Mouse (Mus musculus): ENCODE results near the gene Pacsin2. TPM values are rescaled to one million over a fixed set of nuclear protein-coding genes. Genes with fewer than 3 reads are reported as not detected.
"Not testable (repeated sequence)": the region's sequence is repeated elsewhere in the genome, so short reads cannot be mapped to it uniquely, and the experiment has no call there.

Pacsin2 gene
- polyA plus RNA-seq, 1 experiment from 2014 or later = 23.4 TPM

GRCm38 (mm10) chr15:83470443-83470842 lies 6.0 kb upstream of the Pacsin2 start:
- H3K27me3 ChIP-seq (ENCODE audit: control insufficient read depth, insufficient read depth, low read depth, low read length) = no peaks in the 10 kb centered on the region
- H3K9ac ChIP-seq (ENCODE audit: low read depth, low read length) = no peak overlapping the region
- 87% methylated on average over 8 of the region's 8 CpGs for WGBS
- H3K27ac ChIP-seq (ENCODE audit: low read length) = no peak overlapping the region
- no peak overlapping the region for H3K4me3 ChIP-seq (ENCODE audit: low read depth, low read length)
- H3K36me3 ChIP-seq (ENCODE audit: control insufficient read depth, insufficient read depth, low read length) = no peaks in the 10 kb centered on the region
- no peaks in the 10 kb centered on the region for H3K9me3 ChIP-seq (replicated peaks; ENCODE audit: control insufficient read depth, low read length, poor library complexity, severe bottlenecking)
- H3K4me2 ChIP-seq (ENCODE audit: low read length) = no peak overlapping the region
- no peak for ATAC-seq
- no peaks in the 10 kb centered on the region for H3K4me1 ChIP-seq (ENCODE audit: control insufficient read depth, insufficient read depth, low read length)

DNA sequence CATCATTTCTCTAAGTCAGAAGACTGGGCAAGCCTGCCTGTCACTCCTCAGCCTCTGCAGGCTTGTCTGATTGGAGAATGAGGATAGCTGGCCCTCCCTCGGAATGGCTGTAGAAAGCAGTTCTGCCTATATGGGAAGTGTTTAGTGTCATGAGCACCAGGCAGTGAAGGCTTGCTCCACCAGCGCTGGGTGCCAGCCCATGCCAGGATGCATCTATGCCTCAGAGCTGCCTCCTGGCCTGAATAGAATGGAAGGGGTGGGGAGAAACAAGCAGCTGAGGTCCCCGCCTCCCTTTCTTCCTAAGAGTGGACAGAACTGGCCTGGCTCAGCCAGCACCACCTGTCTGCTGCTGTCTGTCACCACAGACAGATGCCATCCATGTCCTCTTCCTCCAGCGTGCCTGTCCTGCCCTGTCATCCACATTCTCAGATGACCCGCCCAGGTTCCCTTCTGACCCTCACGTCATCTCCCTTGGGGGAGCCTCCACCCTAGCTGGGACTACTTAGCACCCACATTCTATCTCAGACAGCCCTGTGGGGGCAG lies 4.9 kb upstream of the Pacsin2 start:
- Histone ChIP-seq H3K4me1 (ENCODE audit: control insufficient read depth, insufficient read depth, low read length) (no peaks in the 10 kb centered on the region), H3K4me2 (ENCODE audit: low read length) (no peak overlapping the region), H3K36me3 (ENCODE audit: control insufficient read depth, insufficient read depth, low read length) (no peaks in the 10 kb centered on the region), H3K9me3 (replicated peaks; ENCODE audit: control insufficient read depth, low read length, poor library complexity, severe bottlenecking) (no peaks in the 10 kb centered on the region), H3K9ac (ENCODE audit: low read depth, low read length) (no peak overlapping the region), H3K27me3 (ENCODE audit: control insufficient read depth, insufficient read depth, low read depth, low read length) (no peaks in the 10 kb centered on the region), H3K27ac (ENCODE audit: low read length) (no peak overlapping the region), H3K4me3 (ENCODE audit: low read depth, low read length) (no peak overlapping the region)
- 68% methylated on average over 6 of the region's 6 CpGs for WGBS
- ATAC-seq = no peak

DNA sequence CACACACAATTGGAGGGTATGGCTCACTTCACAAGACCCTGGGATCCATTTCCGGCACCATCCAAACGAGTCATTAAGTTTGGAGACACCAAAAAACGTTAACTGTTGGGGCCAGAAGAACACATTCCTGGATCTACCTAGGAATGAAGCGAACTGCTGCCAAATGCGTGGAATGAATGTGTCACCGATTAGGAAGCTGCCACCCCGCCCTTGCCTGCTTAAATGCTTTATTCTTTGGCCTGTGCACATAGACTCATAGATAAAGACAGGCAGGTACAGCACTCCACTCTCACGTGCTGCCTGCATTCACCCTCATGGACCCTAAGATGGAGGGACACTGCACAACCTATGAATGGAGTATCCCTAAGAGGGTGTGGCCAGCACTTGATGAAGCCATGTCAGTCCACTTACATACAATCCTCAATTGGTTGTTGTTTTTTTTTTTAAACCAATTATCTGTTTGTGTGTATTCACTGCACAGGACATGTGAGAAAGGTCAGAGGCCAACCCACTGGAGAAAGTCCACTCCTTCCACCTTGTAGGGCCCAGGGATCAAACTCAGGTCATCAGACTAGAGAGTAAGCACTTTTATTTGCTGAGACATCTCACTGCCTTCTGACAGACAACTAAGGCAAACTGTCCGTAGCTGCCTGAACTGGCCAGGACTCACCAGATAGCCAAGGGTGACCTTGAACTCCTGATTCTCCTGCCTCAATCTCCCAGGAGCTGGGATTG lies 3.0 kb upstream of the Pacsin2 start:
- no peak for ATAC-seq
- Histone ChIP-seq H3K4me3 (ENCODE audit: low read depth, low read length) (no peak overlapping the region), H3K36me3 (ENCODE audit: control insufficient read depth, insufficient read depth, low read length) (no peaks in the 10 kb centered on the region), H3K27me3 (ENCODE audit: control insufficient read depth, insufficient read depth, low read depth, low read length) (no peaks in the 10 kb centered on the region), H3K9ac (ENCODE audit: low read depth, low read length) (no peak overlapping the region), H3K27ac (ENCODE audit: low read length) (no peak overlapping the region), H3K4me1 (ENCODE audit: control insufficient read depth, insufficient read depth, low read length) (peaks cover 10% of the 10 kb centered on the region), H3K9me3 (replicated peaks; ENCODE audit: control insufficient read depth, low read length, poor library complexity, severe bottlenecking) (no peaks in the 10 kb centered on the region), H3K4me2 (ENCODE audit: low read length) (no peak overlapping the region)
- 87% methylated on average over 9 of the region's 9 CpGs for WGBS

DNA sequence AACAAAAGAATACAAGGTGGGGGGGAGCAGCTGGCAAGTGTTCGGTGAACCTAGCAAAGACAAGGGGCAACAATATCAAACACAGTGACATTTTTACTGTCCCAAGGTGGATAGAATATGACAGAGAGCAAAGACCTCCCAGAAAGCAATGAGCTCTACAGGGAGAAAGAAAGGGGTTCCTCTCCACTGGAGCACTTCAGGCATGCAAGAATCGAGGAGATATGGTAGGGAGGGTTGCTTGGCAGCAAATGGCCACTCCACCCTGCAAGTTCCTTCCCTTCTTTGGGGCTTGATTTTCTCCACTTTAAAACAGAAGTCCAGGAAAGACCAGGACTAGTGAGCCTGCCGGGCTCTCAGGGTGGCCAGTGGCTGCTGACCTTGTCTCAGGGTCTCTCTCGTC lies 1.9 kb upstream of the Pacsin2 start:
- Histone ChIP-seq H3K27me3 (ENCODE audit: control insufficient read depth, insufficient read depth, low read depth, low read length) (no peaks in the 10 kb centered on the region), H3K9me3 (replicated peaks; ENCODE audit: control insufficient read depth, low read length, poor library complexity, severe bottlenecking) (no peaks in the 10 kb centered on the region), H3K9ac (ENCODE audit: low read depth, low read length) (no peak overlapping the region), H3K4me1 (ENCODE audit: control insufficient read depth, insufficient read depth, low read length) (peaks cover 10% of the 10 kb centered on the region), H3K27ac (ENCODE audit: low read length) (no peak overlapping the region), H3K36me3 (ENCODE audit: control insufficient read depth, insufficient read depth, low read length) (no peaks in the 10 kb centered on the region), H3K4me2 (ENCODE audit: low read length) (no peak overlapping the region), H3K4me3 (ENCODE audit: low read depth, low read length) (no peak overlapping the region)
- 81% methylated on average over 4 of the region's 4 CpGs for WGBS
- no peak for ATAC-seq

DNA sequence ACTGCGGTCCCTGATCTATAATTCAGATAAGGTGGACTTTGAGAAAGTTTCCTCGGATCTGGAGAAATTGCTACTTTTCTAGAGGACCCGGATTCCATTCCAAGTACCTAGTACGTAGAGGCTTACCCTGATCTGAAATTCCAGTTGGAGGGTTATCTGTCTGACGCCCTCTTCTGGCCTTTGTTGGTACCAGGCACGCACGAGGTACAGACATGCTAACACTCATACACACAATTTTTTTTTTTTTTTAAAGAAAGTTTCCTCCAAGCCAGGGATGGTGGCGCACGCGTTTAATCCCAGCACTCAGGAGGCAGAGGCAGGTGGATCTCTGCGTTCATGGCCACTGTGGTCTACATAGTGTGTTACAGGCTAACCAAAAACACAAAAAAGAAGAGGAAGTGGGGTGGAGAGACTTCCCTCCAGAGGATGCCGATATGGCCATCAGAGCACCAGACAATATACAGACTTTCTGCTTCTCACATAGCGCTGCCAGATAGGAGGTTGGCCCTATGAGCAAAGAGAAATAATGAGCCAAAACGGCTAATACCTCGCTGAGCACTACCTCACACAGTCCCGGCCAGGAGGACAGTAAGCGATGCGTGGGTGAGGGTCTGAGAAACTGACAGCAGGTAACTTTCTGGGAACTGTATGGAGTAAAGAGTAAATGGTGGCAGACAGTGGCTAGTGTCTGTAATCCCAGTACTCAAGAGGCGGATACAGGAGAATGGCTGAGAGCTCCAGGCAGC lies 672 bp upstream of the Pacsin2 start:
- WGBS = 77% methylated on average over 19 of the region's 19 CpGs
- peak; percentile 34; the same call in 1 of the 2 replicates for ATAC-seq
- Histone ChIP-seq H3K27me3 (ENCODE audit: control insufficient read depth, insufficient read depth, low read depth, low read length) (no peaks in the 10 kb centered on the region), H3K4me2 (ENCODE audit: low read length) (peak overlapping the region; percentile 80), H3K4me3 (ENCODE audit: low read depth, low read length) (peak overlapping the region; percentile 73), H3K9me3 (replicated peaks; ENCODE audit: control insufficient read depth, low read length, poor library complexity, severe bottlenecking) (no peaks in the 10 kb centered on the region), H3K27ac (ENCODE audit: low read length) (no peak overlapping the region), H3K9ac (ENCODE audit: low read depth, low read length) (no peak overlapping the region), H3K36me3 (ENCODE audit: control insufficient read depth, insufficient read depth, low read length) (no peaks in the 10 kb centered on the region), H3K4me1 (ENCODE audit: control insufficient read depth, insufficient read depth, low read length) (peaks cover 10% of the 10 kb centered on the region)

- WGBS = 12% methylated on average over 17 of the region's 17 CpGs
- H3K27me3 ChIP-seq (ENCODE audit: control insufficient read depth, insufficient read depth, low read depth, low read length) = no peaks in the 10 kb centered on the region
- ATAC-seq = no peak
- H3K9me3 ChIP-seq (replicated peaks; ENCODE audit: control insufficient read depth, low read length, poor library complexity, severe bottlenecking) = no peaks in the 10 kb centered on the region
- H3K27ac ChIP-seq (ENCODE audit: low read length) = no peak overlapping the region
- peak overlapping the region; percentile 80 for H3K4me2 ChIP-seq (ENCODE audit: low read length)
- H3K36me3 ChIP-seq (ENCODE audit: control insufficient read depth, insufficient read depth, low read length) = no peaks in the 10 kb centered on the region
- H3K4me3 ChIP-seq (ENCODE audit: low read depth, low read length) = peak overlapping the region; percentile 73
- H3K4me1 ChIP-seq (ENCODE audit: control insufficient read depth, insufficient read depth, low read length) = peaks cover 10% of the 10 kb centered on the region
- peak overlapping the region; percentile 71 for H3K9ac ChIP-seq (ENCODE audit: low read depth, low read length)
Measured at GRCm38 (mm10) chr15:83463369-83464082, 880 bp downstream of the Pacsin2 start.

DNA sequence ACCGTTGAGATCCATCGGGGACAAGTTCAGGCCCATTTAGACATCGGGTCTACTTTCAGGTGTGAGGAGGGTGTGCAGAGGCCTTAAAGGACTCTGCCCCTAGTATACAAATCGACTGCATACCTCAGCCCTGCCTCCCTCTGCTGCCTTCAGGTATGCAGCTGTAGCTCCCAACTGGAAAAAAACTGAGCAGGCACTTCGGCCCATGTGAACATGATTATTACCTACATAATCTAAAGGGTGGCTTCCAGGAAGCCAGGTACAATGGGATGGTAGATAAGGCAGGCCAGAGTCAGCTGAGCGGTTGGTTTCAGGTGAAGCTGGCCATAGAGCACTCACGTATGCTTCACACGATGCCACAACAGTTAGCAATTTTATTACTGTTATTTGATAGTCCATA lies 2.1 kb downstream of the Pacsin2 start:
- H3K9ac ChIP-seq (ENCODE audit: low read depth, low read length); H3K27ac ChIP-seq (ENCODE audit: low read length); H3K4me1 ChIP-seq (ENCODE audit: control insufficient read depth, insufficient read depth, low read length); H3K4me3 ChIP-seq (ENCODE audit: low read depth, low read length); H3K4me2 ChIP-seq (ENCODE audit: low read length); H3K36me3 ChIP-seq (ENCODE audit: control insufficient read depth, insufficient read depth, low read length); ATAC-seq; H3K27me3 ChIP-seq (ENCODE audit: control insufficient read depth, insufficient read depth, low read depth, low read length); H3K9me3 ChIP-seq (replicated peaks; ENCODE audit: control insufficient read depth, low read length, poor library complexity, severe bottlenecking): not testable (repeated sequence)
- WGBS = 89% methylated on average over 8 of the region's 8 CpGs

DNA sequence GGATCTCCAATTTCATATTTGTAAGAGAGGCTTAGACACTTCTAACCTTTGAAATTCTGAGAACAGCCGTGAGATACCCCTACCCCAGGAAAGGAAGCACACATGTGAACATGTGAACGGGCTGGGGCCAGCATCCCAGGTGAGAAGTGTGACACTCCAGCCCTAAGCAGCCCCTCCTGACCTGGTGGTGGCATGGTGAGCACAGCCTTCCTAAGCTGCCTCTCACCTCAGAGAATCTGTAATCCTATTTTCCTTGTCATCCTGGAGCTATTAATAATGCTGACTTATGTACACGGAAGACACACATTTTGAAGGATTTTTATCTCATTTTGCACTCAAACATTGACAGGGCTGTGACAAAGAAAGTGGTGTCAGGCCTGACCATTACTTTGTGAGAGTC lies 3.5 kb downstream of the Pacsin2 start:
- no peak overlapping the region for H3K27ac ChIP-seq (ENCODE audit: low read length)
- no peak overlapping the region for H3K4me3 ChIP-seq (ENCODE audit: low read depth, low read length)
- no peaks in the 10 kb centered on the region for H3K36me3 ChIP-seq (ENCODE audit: control insufficient read depth, insufficient read depth, low read length)
- H3K9ac ChIP-seq (ENCODE audit: low read depth, low read length) = no peak overlapping the region
- no peaks in the 10 kb centered on the region for H3K9me3 ChIP-seq (replicated peaks; ENCODE audit: control insufficient read depth, low read length, poor library complexity, severe bottlenecking)
- no peak overlapping the region for H3K4me2 ChIP-seq (ENCODE audit: low read length)
- WGBS = 88% methylated on average over 3 of the region's 3 CpGs
- ATAC-seq = no peak
- H3K4me1 ChIP-seq (ENCODE audit: control insufficient read depth, insufficient read depth, low read length) = peaks cover 10% of the 10 kb centered on the region
- no peaks in the 10 kb centered on the region for H3K27me3 ChIP-seq (ENCODE audit: control insufficient read depth, insufficient read depth, low read depth, low read length)
